Mouse (Mus musculus): Measurements from ENCODE around the gene Dpp9. TPM values are rescaled to one million over a fixed set of nuclear protein-coding genes. Genes with fewer than 3 reads are reported as not detected.

Dpp9 gene
- total RNA-seq, 1 experiment from 2014 or later, result 13.8 TPM

GRCm38 (mm10) chr17:56194357-56194756, 24.3 kb downstream of the Dpp9 start:
- no peak for ATAC-seq (replicated peaks; ENCODE audit: low read depth, poor library complexity, severe bottlenecking)

- ATAC-seq (replicated peaks; ENCODE audit: low read depth, poor library complexity, severe bottlenecking), result no peak
Observed at GRCm38 (mm10) chr17:56191266-56191665, 27.4 kb downstream of the Dpp9 start.

- no peak for ATAC-seq (replicated peaks; ENCODE audit: low read depth, poor library complexity, severe bottlenecking)
Observed at GRCm38 (mm10) chr17:56185281-56186141, 33.2 kb downstream of the Dpp9 start.

- peak; percentile 95 for ATAC-seq (replicated peaks; ENCODE audit: low read depth, poor library complexity, severe bottlenecking)
Observed at GRCm38 (mm10) chr17:56183658-56184103, 35.0 kb downstream of the Dpp9 start, which contains the start of gene Mydgf. Gene Mydgf (minus strand): TSS chr17:56183920.

- peak; percentile 28 for ATAC-seq (replicated peaks; ENCODE audit: low read depth, poor library complexity, severe bottlenecking)
Observed at GRCm38 (mm10) chr17:56182975-56183657, 35.6 kb downstream of the Dpp9 start.

GRCm38 (mm10) chr17:56175416-56175815, 43.3 kb downstream of the Dpp9 start:
- ATAC-seq (replicated peaks; ENCODE audit: low read depth, poor library complexity, severe bottlenecking), result no peak

GRCm38 (mm10) chr17:56173401-56174046, 45.2 kb downstream of the Dpp9 start:
- ATAC-seq (replicated peaks; ENCODE audit: low read depth, poor library complexity, severe bottlenecking), result no peak

- no peak for ATAC-seq (replicated peaks; ENCODE audit: low read depth, poor library complexity, severe bottlenecking)
Observed at GRCm38 (mm10) chr17:56171881-56172280, 46.8 kb downstream of the Dpp9 start.

GRCm38 (mm10) chr17:56171456-56171855, 47.2 kb downstream of the Dpp9 start:
- ATAC-seq (replicated peaks; ENCODE audit: low read depth, poor library complexity, severe bottlenecking), result no peak

GRCm38 (mm10) chr17:56170636-56171035, 48.1 kb downstream of the Dpp9 start:
- ATAC-seq (replicated peaks; ENCODE audit: low read depth, poor library complexity, severe bottlenecking), result no peak

- no peak for ATAC-seq (replicated peaks; ENCODE audit: low read depth, poor library complexity, severe bottlenecking)
Observed at GRCm38 (mm10) chr17:56169830-56170229, 48.9 kb downstream of the Dpp9 start.

- no peak for ATAC-seq (replicated peaks; ENCODE audit: low read depth, poor library complexity, severe bottlenecking)
Observed at GRCm38 (mm10) chr17:56165671-56166070, 53.0 kb downstream of the Dpp9 start.

- ATAC-seq (replicated peaks; ENCODE audit: low read depth, poor library complexity, severe bottlenecking), result no peak
Observed at GRCm38 (mm10) chr17:56164510-56164909, 54.2 kb downstream of the Dpp9 start.

GRCm38 (mm10) chr17:56163523-56164102, 55.1 kb downstream of the Dpp9 start:
- no peak for ATAC-seq (replicated peaks; ENCODE audit: low read depth, poor library complexity, severe bottlenecking)

- ATAC-seq (replicated peaks; ENCODE audit: low read depth, poor library complexity, severe bottlenecking), result peak; percentile 98
Observed at GRCm38 (mm10) chr17:56162231-56162774, 56.4 kb downstream of the Dpp9 start, which contains the start of gene Tnfaip8l1. Gene Tnfaip8l1 (plus strand): TSS chr17:56162477.

- peak; percentile 38 for ATAC-seq (replicated peaks; ENCODE audit: low read depth, poor library complexity, severe bottlenecking)
Observed at GRCm38 (mm10) chr17:56159729-56160128, 59.0 kb downstream of the Dpp9 start.

- peak; percentile 74 for ATAC-seq (replicated peaks; ENCODE audit: low read depth, poor library complexity, severe bottlenecking)
Observed at GRCm38 (mm10) chr17:56153643-56154042, 65.1 kb downstream of the Dpp9 start.

GRCm38 (mm10) chr17:56149897-56150296, 68.8 kb downstream of the Dpp9 start:
- ATAC-seq (replicated peaks; ENCODE audit: low read depth, poor library complexity, severe bottlenecking), result no peak

GRCm38 (mm10) chr17:56148790-56149618, 69.7 kb downstream of the Dpp9 start:
- ATAC-seq (replicated peaks; ENCODE audit: low read depth, poor library complexity, severe bottlenecking), result 0 out of 2 replicates have a peak, but pooled peaks have one; percentile 8

Measured in common myeloid progenitor, adult 5-6 weeks (primary cell).